Mouse (Mus musculus) liver, embryonic 13.5 days (tissue): Measurements from ENCODE around the gene Spred2. TPM values are rescaled to one million over a fixed set of nuclear protein-coding genes. Genes with fewer than 3 reads are reported as not detected.

ENCODE experiments used
- ATAC-seq: fragments of 200-750 bp; cut with Nextera tagmentation; 2 replicates; pipeline ENCODE4 v1.8.0; 2017; ENCODE audit warnings: low read depth, mild to moderate bottlenecking, moderate number of reproducible peaks, moderate library complexity
- DNase-seq: peaks from one replicate; pipeline ENCODE4 v3.0.0; 2022
- H3K27ac ChIP-seq: fragments of 300-500 bp; sonication (generic); 2 replicates; pipeline ENCODE4 v1.5.1; 2015; ENCODE audit warnings: moderate library complexity, mild to moderate bottlenecking, inconsistent platforms
- H3K27me3 ChIP-seq: fragments of 300-500 bp; sonication (generic); 2 replicates; pipeline ENCODE4 v1.6.1; 2015; ENCODE audit warnings: mild to moderate bottlenecking, inconsistent platforms
- H3K36me3 ChIP-seq: fragments of 300-500 bp; sonication (generic); 2 replicates; pipeline ENCODE4 v1.6.1; 2015; ENCODE audit warnings: mild to moderate bottlenecking, inconsistent platforms
- H3K4me1 ChIP-seq: fragments of 300-500 bp; sonication (generic); replicated peaks from 2 replicates; pipeline ENCODE4 v1.6.1; 2015; ENCODE audit warnings: inconsistent platforms
- H3K4me2 ChIP-seq: fragments of 300-500 bp; sonication (generic); 2 replicates; pipeline ENCODE4 v1.6.1; 2015; ENCODE audit warnings: inconsistent platforms, mild to moderate bottlenecking, moderate library complexity
- H3K4me3 ChIP-seq: fragments of 300-500 bp; sonication (generic); replicated peaks from 2 replicates; pipeline ENCODE4 v1.5.1; 2015; ENCODE audit warnings: mild to moderate bottlenecking, inconsistent platforms
- H3K9ac ChIP-seq: fragments of 300-500 bp; sonication (generic); 2 replicates; pipeline ENCODE4 v1.6.1; 2015; ENCODE audit warnings: mild to moderate bottlenecking, inconsistent platforms
- H3K9me3 ChIP-seq: fragments of 300-500 bp; sonication (generic); replicated peaks from 2 replicates; pipeline ENCODE4 v1.6.1; 2016; ENCODE audit warnings: inconsistent platforms
- WGBS: fragments of 180-500 bp; shearing (Covaris S2); methylation state at CpG from one replicate; pipeline ENCODE4 v1.1.7; 2015; ENCODE audit not compliant: insufficient replicate concordance; 5-methylcytosine and 5-hydroxymethylcytosine counted together
- polyA plus RNA-seq: library from polyadenylated mRNA; unstranded; fragments of >200 nt; fragmentation: Nextera tagmentation; extraction: Ambion mirVana; gene quantifications from 2 replicates; pipeline ENCODE4 v1.2.1, GENCODE M21; 2015

The Spred2 gene
- polyA plus RNA-seq, 1 experiment from 2014 or later: 2.3 TPM

DNA sequence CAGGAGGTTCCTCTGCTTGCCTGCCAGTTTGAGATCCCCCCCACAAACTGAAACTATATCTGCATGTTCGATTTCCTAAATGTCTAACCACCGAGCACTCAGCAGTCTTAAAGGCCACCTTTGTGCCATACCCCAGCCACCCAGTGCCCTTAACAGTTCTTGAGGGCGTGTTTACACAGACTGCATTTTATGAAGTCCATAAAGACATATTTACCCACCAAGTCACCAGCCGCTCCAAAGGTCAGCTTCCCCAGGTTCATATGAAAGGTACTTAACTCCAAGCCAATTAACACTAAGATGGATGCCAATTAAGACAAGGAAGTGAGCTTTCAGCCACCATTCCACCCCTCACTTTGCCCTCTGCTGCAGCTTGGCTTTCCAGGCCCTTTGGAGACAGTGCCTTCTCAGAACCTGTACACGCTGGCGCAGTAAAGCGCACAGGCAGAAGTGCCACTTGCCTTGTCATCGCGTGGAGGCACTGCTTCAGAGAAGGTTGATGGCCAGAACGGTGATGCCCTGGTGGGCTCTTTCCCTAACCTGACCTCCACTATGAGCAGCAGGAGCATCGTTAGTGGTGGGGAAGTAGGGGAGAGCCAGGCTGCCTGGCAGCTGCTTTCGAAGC lies 17.1 kb downstream of the Spred2 start:
- no peak overlapping the region for H3K4me3 ChIP-seq
- H3K27ac ChIP-seq: no peak overlapping the region
- 79% methylated on average over 12 of the region's 12 CpGs for WGBS
- ATAC-seq (no peak), DNase-seq (no peak)
- no peak overlapping the region for H3K4me2 ChIP-seq
- no peaks in the 10 kb centered on the region for H3K27me3 ChIP-seq
- H3K36me3 ChIP-seq: peaks cover 24% of the 10 kb centered on the region
- H3K9me3 ChIP-seq: 0 out of 2 replicates have a peak, but pooled peaks cover 6% of the 10 kb centered on the region
- H3K4me1 ChIP-seq: peaks cover 34% of the 10 kb centered on the region
- no peak overlapping the region for H3K9ac ChIP-seq

DNA sequence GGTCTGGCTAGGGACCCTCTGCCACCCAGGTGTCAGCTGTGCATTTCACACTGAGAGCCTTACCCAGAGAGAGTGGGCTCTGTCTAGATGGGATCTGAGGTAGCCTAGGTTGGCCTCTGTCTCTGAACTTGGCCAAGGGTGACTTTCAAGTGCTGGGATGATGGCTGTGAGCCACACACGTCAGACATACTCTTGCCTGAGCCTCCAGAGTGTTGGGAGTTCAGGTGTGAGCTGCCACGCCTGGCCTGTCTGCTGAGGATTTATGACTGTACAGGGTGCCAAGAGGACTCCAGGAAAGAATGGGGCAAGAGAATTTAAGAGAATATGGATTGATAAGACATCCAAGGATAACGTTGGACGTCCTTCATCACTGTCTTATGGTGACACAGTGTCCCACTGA lies 17.8 kb downstream of the Spred2 start:
- Histone ChIP-seq H3K9ac (no peak overlapping the region), H3K36me3 (peaks cover 26% of the 10 kb centered on the region), H3K4me1 (peaks cover 27% of the 10 kb centered on the region), H3K9me3 (0 out of 2 replicates have a peak, but pooled peaks cover 6% of the 10 kb centered on the region), H3K27ac (no peak overlapping the region), H3K27me3 (no peaks in the 10 kb centered on the region), H3K4me3 (no peak overlapping the region), H3K4me2 (no peak overlapping the region)
- ATAC-seq: no peak
- WGBS: 70% methylated on average over 4 of the region's 4 CpGs
- no peak for DNase-seq

DNA sequence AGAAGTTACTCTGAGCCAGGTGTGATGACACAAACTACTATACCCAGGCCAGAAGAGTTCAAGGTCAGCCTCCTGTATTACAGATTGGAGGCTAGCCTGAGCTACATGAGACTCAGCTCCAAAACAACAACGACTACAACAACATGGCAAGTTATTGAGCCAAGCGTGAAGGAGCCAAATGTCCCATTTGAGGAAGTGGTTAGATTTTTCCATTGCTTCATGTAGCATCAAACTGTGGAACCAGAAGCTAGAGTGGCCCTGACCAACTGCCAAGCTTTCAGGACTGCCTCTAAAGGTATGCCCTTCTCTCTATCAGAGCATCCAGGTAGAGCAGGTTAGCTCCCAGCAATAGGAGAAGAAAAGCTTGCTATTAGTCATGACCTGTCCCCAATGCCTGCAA lies 19.6 kb downstream of the Spred2 start:
- Histone ChIP-seq H3K9me3 (0 out of 2 replicates have a peak, but pooled peaks cover 6% of the 10 kb centered on the region), H3K4me2 (no peak overlapping the region), H3K36me3 (peaks cover 26% of the 10 kb centered on the region), H3K4me3 (no peak overlapping the region), H3K9ac (no peak overlapping the region), H3K4me1 (peaks cover 39% of the 10 kb centered on the region), H3K27me3 (no peaks in the 10 kb centered on the region), H3K27ac (no peak overlapping the region)
- no peak for DNase-seq
- ATAC-seq: no peak
- WGBS: 77% methylated on average over 2 of the region's 2 CpGs

DNA sequence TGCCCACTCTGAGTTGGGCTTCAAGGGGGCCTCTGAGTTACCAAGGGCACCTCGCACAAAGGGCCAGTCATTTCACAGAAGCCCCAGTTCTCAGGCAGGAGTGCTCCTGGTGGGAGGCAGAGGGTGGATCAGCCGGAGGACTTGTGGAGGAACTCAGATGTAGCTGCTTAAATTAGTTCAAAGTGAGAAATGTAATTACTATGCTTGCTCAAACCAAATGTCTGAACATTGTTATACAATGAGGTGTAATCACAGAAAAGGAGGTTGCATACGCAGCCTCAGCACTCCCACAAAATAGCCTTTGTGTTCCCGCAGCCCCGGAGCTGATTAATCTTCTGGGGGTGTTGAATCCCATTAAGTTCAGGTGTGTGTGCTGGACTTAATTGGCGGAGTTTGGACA lies 20.5 kb downstream of the Spred2 start:
- peaks cover 26% of the 10 kb centered on the region for H3K36me3 ChIP-seq
- 0 out of 2 replicates have a peak, but pooled peaks cover 6% of the 10 kb centered on the region for H3K9me3 ChIP-seq
- peaks cover 39% of the 10 kb centered on the region for H3K4me1 ChIP-seq
- no peak overlapping the region for H3K4me3 ChIP-seq
- no peak for DNase-seq
- no peak for ATAC-seq
- no peak overlapping the region for H3K27ac ChIP-seq
- WGBS: 84% methylated on average over 6 of the region's 6 CpGs
- no peak overlapping the region for H3K9ac ChIP-seq
- no peak overlapping the region for H3K4me2 ChIP-seq
- no peaks in the 10 kb centered on the region for H3K27me3 ChIP-seq

DNA sequence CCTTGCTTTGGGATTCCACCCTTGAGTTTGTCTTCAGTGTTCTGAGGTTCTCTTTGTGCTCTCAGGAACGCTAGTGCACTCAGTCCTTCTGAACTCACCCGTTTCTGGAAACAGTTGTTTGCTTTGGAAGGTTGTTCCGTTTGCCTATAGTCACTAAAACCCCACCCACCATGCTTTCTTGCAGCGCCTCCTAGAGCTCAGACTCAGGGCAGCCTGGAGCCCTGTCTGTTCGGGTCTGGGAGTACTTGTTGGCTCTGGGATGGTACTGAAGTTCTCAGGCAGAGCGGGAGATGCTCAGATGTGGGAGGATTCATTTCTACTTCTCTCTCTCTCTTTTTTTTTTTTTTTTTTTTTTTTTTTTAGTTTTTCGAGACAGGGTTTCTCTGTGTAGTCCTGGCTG lies 22.5 kb downstream of the Spred2 start:
- no peak overlapping the region for H3K9ac ChIP-seq
- no peak overlapping the region for H3K27ac ChIP-seq
- ATAC-seq (no peak), DNase-seq (no peak)
- H3K27me3 ChIP-seq: no peaks in the 10 kb centered on the region
- H3K4me1 ChIP-seq: peaks cover 46% of the 10 kb centered on the region
- WGBS: 73% methylated on average over 7 of the region's 7 CpGs
- no peak overlapping the region for H3K4me3 ChIP-seq
- 0 out of 2 replicates have a peak, but pooled peaks cover 6% of the 10 kb centered on the region for H3K9me3 ChIP-seq
- peaks cover 23% of the 10 kb centered on the region for H3K36me3 ChIP-seq
- no peak overlapping the region for H3K4me2 ChIP-seq

DNA sequence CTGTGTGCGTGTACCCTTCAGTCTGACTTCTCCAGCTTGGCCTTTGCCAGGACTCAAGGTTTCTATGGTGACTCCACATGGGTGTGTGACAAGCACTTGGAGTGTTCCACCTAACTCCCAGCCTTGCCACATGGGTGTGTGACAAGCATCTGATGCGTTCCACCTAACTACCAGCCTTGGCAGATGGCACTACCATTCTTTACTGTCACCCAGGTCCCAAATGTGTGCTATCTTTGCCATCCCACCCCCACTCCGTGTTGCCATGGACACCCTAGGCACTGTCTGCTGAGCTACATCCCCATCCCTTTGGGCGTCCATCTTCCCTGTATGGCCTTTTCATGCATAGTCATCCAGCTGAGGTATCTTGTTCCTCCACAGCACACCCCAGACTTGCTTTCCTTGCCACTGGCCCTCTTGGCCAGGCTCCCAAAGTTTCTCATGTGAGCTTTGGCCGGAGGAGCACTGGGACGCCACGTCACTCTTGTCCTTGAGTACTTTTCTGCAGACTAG lies 23.5 kb downstream of the Spred2 start:
- H3K9me3 ChIP-seq: 0 out of 2 replicates have a peak, but pooled peaks cover 6% of the 10 kb centered on the region
- H3K27me3 ChIP-seq: no peaks in the 10 kb centered on the region
- peaks cover 53% of the 10 kb centered on the region for H3K4me1 ChIP-seq
- DNase-seq: no peak
- H3K36me3 ChIP-seq: peaks cover 23% of the 10 kb centered on the region
- no peak for ATAC-seq
- no peak overlapping the region for H3K9ac ChIP-seq
- WGBS: 74% methylated on average over 7 of the region's 7 CpGs
- H3K4me2 ChIP-seq: no peak overlapping the region
- H3K4me3 ChIP-seq: no peak overlapping the region
- H3K27ac ChIP-seq: no peak overlapping the region

DNA sequence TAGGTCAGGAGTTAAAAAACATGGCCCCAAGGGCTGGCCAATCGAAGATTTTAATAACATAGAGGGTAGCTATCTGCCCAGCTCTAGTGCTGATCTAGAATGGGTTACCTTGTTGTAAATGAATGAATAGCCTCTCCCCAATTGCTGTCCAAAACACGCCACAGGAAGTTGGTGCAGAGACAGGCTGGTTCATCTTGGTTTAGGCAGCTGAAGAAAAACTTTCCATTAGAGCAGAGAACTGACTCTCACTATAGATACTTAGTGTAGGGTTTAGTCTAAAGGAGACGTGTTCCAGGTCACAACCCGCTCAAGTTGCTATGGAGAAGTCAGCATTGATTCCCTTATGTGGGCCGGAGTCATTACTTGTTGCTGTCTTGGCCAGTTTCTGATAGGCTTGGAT lies 25.6 kb downstream of the Spred2 start:
- no peak overlapping the region for H3K27ac ChIP-seq
- no peak overlapping the region for H3K4me3 ChIP-seq
- DNase-seq: no peak
- no peaks in the 10 kb centered on the region for H3K27me3 ChIP-seq
- no peak overlapping the region for H3K4me2 ChIP-seq
- no peak for ATAC-seq
- 0 out of 2 replicates have a peak, but pooled peaks cover 6% of the 10 kb centered on the region for H3K9me3 ChIP-seq
- H3K9ac ChIP-seq: no peak overlapping the region
- peaks cover 17% of the 10 kb centered on the region for H3K36me3 ChIP-seq
- 73% methylated on average over 5 of the region's 5 CpGs for WGBS
- peaks cover 70% of the 10 kb centered on the region for H3K4me1 ChIP-seq

DNA sequence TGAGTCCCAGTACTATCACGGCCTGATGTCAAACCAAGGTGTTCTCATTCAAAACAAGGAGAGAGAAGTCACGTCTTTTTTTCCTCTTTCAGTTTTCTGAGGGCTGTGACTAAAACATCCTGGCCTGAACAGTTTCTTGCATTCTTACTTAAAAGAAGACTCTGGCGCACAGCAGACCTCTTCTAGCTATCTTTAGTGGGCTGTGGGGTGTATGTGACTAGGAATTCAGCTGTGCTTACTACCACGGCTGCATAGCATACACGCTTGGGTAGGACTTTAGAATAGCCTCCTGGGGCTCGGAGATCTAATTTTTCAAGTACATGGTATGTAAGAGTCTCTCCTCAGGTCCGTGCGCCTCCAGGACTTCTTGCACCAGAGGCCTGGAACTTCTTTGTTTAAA lies 26.0 kb downstream of the Spred2 start:
- no peak overlapping the region for H3K4me3 ChIP-seq
- no peak overlapping the region for H3K4me2 ChIP-seq
- H3K27ac ChIP-seq: no peak overlapping the region
- H3K4me1 ChIP-seq: peaks cover 74% of the 10 kb centered on the region
- WGBS: 77% methylated on average over 8 of the region's 8 CpGs
- ATAC-seq (no peak), DNase-seq (no peak)
- H3K27me3 ChIP-seq: no peaks in the 10 kb centered on the region
- H3K36me3 ChIP-seq: peaks cover 12% of the 10 kb centered on the region
- 0 out of 2 replicates have a peak, but pooled peaks cover 6% of the 10 kb centered on the region for H3K9me3 ChIP-seq
- no peak overlapping the region for H3K9ac ChIP-seq

DNA sequence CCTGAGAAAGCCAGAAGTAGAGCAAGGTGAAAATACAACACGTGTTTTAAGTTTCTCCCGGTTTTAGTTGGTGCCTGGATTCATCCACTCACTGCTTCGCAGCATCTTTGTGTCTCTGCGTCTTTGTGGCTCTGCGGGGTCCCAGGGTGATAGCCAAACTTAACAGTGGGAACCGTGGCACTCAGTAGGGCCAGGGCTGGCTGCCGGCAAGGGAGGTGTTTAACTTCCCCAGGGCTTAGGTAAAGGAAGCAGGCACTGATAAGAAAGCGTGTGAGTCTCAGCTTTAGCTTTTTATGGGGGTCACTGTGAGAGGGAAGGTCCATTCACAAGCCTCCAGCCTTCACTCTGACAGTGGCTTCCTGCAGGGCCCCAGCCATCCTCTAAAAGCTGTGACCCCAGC lies 28.8 kb downstream of the Spred2 start:
- Histone ChIP-seq H3K4me3 (no peak overlapping the region), H3K4me2 (no peak overlapping the region), H3K27ac (no peak overlapping the region), H3K9ac (no peak overlapping the region), H3K36me3 (no peaks in the 10 kb centered on the region), H3K9me3 (no peaks in the 10 kb centered on the region), H3K4me1 (peaks cover 86% of the 10 kb centered on the region), H3K27me3 (no peaks in the 10 kb centered on the region)
- no peak for DNase-seq
- no peak for ATAC-seq
- WGBS: 14% methylated on average over 8 of the region's 8 CpGs

DNA sequence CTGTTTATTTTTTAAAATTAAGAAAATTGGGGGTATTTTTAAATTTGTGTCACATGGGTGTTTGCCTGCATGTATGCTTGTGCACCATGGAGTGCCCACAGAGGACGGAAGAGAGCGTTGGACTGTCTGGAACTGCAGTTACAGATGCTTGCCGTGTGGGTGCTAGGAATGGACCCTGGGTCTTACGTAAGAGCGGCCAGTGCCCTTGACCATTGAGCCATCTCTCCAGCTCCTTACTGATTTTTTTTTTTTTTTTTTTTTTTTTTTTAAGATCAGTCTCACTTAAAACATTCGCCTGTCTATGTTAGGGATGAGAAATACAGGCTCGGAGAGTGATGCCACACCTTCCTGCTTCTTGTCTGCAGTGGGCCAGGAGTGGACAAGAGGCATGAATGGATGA lies 29.7 kb downstream of the Spred2 start:
- no peak overlapping the region for H3K27ac ChIP-seq
- peaks cover 76% of the 10 kb centered on the region for H3K4me1 ChIP-seq

DNA sequence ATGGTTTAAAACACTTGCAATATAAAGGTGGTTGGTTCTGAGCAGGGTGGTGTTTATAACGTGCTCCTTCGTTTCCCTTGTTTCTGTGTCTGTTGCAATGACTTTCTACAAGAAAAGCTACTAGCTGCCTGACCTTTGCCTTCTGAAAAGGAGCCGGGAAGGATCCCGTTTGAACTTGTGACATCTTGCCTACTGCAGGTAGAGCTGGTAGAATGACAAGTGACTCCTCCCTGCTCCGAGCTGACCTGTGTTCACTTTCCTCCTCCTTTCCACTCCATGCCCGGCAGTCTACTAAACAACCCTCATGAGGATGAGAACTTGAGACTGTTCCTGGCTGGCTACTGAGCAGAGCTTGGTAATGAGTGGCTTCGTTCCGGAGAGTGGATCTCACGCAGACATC lies 30.9 kb downstream of the Spred2 start:
- DNase-seq (no peak), ATAC-seq (no peak)
- Histone ChIP-seq H3K36me3 (no peaks in the 10 kb centered on the region), H3K27ac (no peak overlapping the region), H3K4me2 (no peak overlapping the region), H3K4me1 (peaks cover 69% of the 10 kb centered on the region), H3K9ac (no peak overlapping the region), H3K4me3 (no peak overlapping the region), H3K27me3 (no peaks in the 10 kb centered on the region), H3K9me3 (no peaks in the 10 kb centered on the region)
- WGBS: 71% methylated on average over 9 of the region's 9 CpGs

More for the DNA sequence above, 29.7 kb downstream of the Spred2 start:
- no peak for DNase-seq
- ATAC-seq: no peak
- H3K27me3 ChIP-seq: no peaks in the 10 kb centered on the region
- no peak overlapping the region for H3K4me3 ChIP-seq
- H3K4me2 ChIP-seq: no peak overlapping the region
- WGBS: 85% methylated on average over 7 of the region's 7 CpGs
- H3K9ac ChIP-seq: no peak overlapping the region
- H3K36me3 ChIP-seq: no peaks in the 10 kb centered on the region
- no peaks in the 10 kb centered on the region for H3K9me3 ChIP-seq

DNA sequence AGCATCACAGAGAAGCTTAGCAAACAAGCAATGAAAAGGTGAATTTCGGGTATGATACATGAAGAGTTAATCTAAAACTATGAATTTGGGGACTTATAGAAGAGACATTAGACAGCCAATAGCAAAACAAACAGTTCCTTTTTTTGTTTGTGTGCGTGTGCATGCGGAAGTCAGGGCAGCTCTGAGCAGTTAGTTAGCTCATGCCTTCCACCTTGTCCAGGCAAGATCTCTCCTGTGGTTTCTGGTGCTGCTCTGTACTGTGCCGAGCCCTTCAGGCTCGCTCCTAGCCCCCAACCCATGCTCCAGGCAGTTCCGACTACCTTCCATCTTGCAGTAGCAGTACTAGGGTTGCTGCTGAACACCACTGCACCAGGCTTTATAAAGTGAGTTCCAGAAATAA lies 31.5 kb downstream of the Spred2 start:
- WGBS: 44% methylated on average over 6 of the region's 6 CpGs
- H3K4me2 ChIP-seq: no peak overlapping the region
- H3K4me1 ChIP-seq: peaks cover 68% of the 10 kb centered on the region
- no peaks in the 10 kb centered on the region for H3K27me3 ChIP-seq
- H3K9me3 ChIP-seq: no peaks in the 10 kb centered on the region
- no peak for DNase-seq
- no peak overlapping the region for H3K9ac ChIP-seq
- H3K36me3 ChIP-seq: no peaks in the 10 kb centered on the region
- no peak overlapping the region for H3K4me3 ChIP-seq
- no peak overlapping the region for H3K27ac ChIP-seq
- ATAC-seq: no peak; the same call in 1 of the 2 replicates
